Mouse (Mus musculus): ENCODE measurements at regions not wholly inside any gene's neighbourhood (a gene's known extent, or its start where the extent isn't known, plus 50 kb on each side); places are given as distances from the start of the nearest gene placed in this dataset.

DNA sequence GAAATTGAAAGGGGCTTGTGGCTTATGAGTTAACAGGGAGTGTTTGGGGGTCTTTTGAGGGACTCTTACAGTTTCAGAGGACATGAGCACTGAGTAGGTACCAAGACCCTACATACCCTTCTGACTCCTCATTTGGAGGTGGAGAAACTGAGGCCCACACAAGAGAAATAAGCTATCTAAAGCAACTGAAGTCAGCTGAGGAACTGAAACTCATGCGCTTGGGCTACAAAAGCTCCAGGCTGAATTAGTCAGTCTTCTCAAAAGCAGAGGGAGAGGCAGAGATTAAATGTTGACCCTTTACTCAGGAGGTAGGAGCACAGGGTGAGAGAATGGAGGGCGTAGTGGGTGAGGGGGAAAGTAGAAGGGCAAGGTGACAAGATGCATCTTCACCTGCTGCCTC, 186.2 kb upstream of the Usp24 start:
- TF ChIP-seq CTCF (IDR thresholded peaks at IDR 0.05; ENCODE audit: borderline replicate concordance, extremely low read depth, insufficient read depth, insufficient read length): no peak
- no peak for TF ChIP-seq POLR2A (IDR thresholded peaks at IDR 0.05; ENCODE audit: borderline replicate concordance, extremely low read depth, insufficient read depth, insufficient read length, poor library complexity, severe bottlenecking)
